Mouse (Mus musculus): ENCODE results near the gene Adcy9.
A peak's percentile ranks its signal among the peaks of the same experiment; 100 is the strongest.

The Adcy9 gene

GRCm38 (mm10) chr16:4333371-4333770 is 86.9 kb downstream of the Adcy9 start:
- ATAC-seq (ENCODE audit: insufficient number of reproducible peaks, low FRiP score, low TSS enrichment): no peak

DNA sequence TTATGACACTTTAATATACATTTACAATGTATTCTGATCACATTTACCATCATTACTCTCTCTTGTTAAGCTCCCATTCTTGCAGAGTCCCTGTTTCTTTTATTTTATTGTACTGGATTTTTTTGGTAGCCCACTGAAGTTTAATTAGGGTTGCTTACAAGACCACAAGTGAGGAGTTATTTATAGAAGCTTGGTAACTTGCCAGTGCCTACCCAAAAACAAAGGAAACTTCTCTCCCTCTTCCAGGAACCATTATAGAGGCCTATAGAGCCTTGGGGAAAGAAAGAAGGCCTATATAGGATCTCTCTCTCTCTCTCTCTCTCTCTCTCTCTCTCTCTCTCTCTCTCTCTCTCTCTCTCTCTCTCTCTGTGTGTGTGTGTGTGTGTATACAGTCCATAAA is 93.2 kb downstream of the Adcy9 start:
- ATAC-seq (ENCODE audit: insufficient number of reproducible peaks, low FRiP score, low TSS enrichment): no peak

- no peak for ATAC-seq (ENCODE audit: insufficient number of reproducible peaks, low FRiP score, low TSS enrichment)
Measured at GRCm38 (mm10) chr16:4325801-4326200, 94.5 kb downstream of the Adcy9 start.

DNA sequence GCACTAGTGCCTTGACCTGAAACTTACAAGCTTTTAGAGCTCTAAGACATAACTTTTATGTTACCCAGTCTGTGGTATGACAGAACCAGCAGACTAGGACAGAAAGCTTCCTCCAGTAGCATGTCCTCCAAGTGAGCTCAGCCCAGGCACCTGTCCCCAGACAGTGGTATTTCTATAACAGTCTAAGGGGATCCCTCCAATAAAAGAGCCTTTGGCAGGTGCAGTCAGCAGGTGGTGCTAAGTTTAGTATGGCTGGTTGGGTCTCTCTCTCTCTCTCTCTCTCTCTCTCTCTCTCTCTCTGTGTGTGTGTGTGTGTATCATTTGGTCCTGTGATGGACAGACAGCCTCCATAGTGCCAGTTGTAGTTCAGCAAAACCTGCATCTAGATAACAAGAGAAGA is 95.3 kb downstream of the Adcy9 start:
- ATAC-seq (ENCODE audit: insufficient number of reproducible peaks, low FRiP score, low TSS enrichment): no peak

DNA sequence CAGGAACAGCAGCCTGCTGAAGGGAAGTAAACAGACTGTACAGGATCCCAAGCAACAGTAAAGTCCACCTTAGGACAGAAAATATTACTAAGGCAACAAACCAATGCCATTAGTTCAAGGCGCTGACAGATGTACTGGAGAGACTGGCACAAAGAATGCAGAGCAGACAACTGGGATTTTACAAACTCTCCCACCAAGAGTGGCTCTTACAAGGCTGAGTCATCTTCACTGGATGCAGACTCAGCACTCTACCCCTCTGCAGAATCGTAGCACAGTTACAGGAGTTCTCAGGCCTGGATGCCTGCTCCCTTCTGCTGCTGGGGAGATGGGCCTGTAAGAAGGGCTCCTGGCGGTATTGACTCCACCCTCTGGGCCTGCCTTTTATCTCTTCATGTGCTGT is 99.4 kb downstream of the Adcy9 start:
- no peak for ATAC-seq (ENCODE audit: insufficient number of reproducible peaks, low FRiP score, low TSS enrichment)

DNA sequence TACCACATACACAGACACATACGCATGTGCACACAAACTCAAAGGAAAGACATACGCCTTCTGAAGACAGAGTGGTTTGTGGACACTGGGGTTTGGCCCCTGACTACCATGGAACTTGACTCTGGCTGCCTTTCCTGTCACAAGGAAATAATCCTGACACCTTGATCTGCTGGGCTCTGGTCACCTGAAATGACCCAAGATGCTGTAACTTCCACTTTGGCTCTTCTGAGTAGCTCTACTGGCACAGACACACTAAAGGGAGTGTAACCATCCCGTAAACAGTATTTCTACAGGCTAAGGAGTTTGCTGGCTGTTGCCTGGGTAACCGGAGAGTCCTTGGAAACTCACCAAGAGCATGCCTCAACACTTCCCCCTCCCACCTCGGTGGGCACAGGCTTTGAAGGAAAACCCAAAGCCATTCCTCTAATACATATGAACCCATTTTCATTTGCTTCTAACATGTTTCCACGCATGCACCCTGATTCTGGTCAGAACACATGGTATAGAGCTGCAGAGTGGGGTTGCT is 102.2 kb downstream of the Adcy9 start:
- no peak for ATAC-seq (ENCODE audit: insufficient number of reproducible peaks, low FRiP score, low TSS enrichment)

DNA sequence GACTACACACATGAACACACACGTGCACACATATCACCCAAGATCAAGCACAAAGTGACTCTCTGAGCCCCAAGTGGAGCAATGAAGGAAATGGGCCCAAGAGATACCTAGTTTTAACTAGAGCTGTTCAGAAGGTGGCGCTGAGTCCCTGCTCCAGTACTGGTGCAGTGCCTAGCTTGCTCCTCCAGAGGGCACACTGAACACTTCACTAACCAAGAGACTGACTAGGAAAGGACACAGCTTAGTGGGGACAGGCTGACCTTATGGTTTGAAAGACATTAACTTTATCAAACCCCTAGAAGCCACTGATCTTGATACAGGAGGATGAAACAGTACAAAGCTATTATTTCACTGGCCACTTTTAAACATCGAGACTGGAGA is 104.2 kb downstream of the Adcy9 start:
- ATAC-seq (ENCODE audit: insufficient number of reproducible peaks, low FRiP score, low TSS enrichment): peak; percentile 80

GRCm38 (mm10) chr16:4315352-4316093 is 104.8 kb downstream of the Adcy9 start:
- ATAC-seq (ENCODE audit: insufficient number of reproducible peaks, low FRiP score, low TSS enrichment): no peak

GRCm38 (mm10) chr16:4314891-4315290 is 105.4 kb downstream of the Adcy9 start:
- no peak for ATAC-seq (ENCODE audit: insufficient number of reproducible peaks, low FRiP score, low TSS enrichment)

- no peak for ATAC-seq (ENCODE audit: insufficient number of reproducible peaks, low FRiP score, low TSS enrichment)
Measured at GRCm38 (mm10) chr16:4312018-4312417, 108.3 kb downstream of the Adcy9 start.

- ATAC-seq (ENCODE audit: insufficient number of reproducible peaks, low FRiP score, low TSS enrichment): no peak
Measured at GRCm38 (mm10) chr16:4311608-4312007, 108.7 kb downstream of the Adcy9 start.

DNA sequence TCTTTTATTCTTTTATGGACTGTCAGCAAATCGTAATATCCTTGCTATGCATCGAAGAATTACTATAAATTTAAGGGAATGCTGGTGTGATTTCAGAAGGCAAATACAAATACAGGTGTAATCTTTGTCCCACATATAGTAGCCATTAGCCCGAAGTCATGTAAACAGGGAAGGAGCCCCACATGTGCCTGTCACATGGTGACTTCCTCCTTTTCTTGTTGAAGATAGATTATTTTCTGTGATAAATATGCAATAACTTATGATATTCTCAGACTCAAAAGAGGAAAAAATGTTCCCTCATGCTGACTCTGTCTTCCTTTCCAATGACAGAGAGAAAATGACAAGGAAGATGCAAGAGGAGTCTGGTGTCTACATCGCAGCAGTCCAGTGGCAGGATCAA is 112.5 kb downstream of the Adcy9 start:
- no peak for ATAC-seq (ENCODE audit: insufficient number of reproducible peaks, low FRiP score, low TSS enrichment)

GRCm38 (mm10) chr16:4304176-4304922 is 115.9 kb downstream of the Adcy9 start:
- ATAC-seq (ENCODE audit: insufficient number of reproducible peaks, low FRiP score, low TSS enrichment): no peak

GRCm38 (mm10) chr16:4303554-4303953 is 116.7 kb downstream of the Adcy9 start:
- ATAC-seq (ENCODE audit: insufficient number of reproducible peaks, low FRiP score, low TSS enrichment): no peak

GRCm38 (mm10) chr16:4300280-4300679 is 120.0 kb downstream of the Adcy9 start:
- no peak for ATAC-seq (ENCODE audit: insufficient number of reproducible peaks, low FRiP score, low TSS enrichment)

GRCm38 (mm10) chr16:4293259-4293658 is 127.0 kb downstream of the Adcy9 start:
- no peak for ATAC-seq (ENCODE audit: insufficient number of reproducible peaks, low FRiP score, low TSS enrichment)

DNA sequence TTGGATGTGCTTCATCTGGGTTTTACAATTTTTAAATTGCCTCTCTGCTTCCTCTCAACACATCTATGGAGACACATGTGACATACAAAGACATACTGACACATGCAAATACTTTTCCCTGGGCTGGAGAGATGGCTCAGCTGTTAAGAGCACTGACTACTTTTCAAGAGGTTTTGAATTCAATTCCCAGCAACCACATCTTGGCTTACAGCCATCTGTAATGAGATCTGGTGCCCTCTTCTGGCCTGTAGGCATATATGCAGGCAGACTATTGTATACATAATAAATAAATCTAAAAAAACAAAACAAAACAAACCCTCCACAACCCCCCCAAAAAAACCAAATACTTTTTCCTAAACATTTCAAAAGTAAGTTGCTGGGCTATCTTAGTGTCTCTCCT is 130.8 kb downstream of the Adcy9 start:
- ATAC-seq (ENCODE audit: insufficient number of reproducible peaks, low FRiP score, low TSS enrichment): no peak

GRCm38 (mm10) chr16:4286593-4286992 is 133.7 kb downstream of the Adcy9 start:
- ATAC-seq (ENCODE audit: insufficient number of reproducible peaks, low FRiP score, low TSS enrichment): no peak

DNA sequence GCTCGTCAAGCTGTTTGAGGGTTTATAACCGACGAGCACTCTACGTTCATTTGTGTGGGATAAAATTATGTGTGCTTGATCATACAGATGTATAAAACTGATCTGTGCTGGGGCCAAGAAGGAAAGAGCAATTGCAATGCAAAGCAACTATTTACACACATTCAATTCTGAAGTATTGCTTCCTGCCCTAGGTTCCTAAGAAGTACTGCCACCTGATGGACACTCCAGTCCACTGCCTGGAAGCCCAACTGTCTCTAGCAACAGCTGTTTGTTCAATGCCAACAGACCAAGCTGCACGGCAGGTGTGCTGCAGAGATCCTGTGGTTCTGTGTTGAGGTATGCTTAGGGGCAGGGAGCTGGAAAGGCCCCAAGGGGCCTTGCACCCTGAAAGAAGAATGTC is 135.0 kb downstream of the Adcy9 start:
- ATAC-seq (ENCODE audit: insufficient number of reproducible peaks, low FRiP score, low TSS enrichment): no peak

DNA sequence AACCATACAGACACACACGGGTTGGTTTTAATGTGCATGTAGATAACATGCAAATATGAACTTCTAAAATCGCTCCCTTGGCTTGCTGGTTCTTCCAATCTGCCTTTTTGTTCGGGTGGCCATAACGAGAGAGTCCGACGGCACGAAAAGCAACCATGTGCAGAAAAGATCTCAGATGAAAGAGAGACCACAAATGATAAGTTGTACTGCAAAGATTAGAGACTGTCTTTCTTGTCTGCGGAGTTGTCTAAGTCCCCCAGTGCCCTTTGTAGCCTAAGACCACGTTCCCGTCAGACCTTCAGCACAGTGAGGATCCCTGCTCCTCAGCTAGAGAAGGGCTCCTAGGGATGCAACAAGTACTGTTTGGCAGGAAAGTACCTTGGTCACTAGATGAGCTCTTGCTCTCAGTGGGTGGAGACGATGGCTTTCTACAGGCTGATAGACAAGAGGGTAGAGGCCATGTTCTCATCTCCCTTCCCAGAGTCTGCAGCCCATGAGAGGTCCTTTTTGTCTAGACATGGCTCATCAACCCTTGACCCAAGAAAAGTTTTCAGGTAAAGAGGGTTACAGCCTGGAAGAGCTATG is 136.9 kb downstream of the Adcy9 start:
- no peak for ATAC-seq (ENCODE audit: insufficient number of reproducible peaks, low FRiP score, low TSS enrichment)

DNA sequence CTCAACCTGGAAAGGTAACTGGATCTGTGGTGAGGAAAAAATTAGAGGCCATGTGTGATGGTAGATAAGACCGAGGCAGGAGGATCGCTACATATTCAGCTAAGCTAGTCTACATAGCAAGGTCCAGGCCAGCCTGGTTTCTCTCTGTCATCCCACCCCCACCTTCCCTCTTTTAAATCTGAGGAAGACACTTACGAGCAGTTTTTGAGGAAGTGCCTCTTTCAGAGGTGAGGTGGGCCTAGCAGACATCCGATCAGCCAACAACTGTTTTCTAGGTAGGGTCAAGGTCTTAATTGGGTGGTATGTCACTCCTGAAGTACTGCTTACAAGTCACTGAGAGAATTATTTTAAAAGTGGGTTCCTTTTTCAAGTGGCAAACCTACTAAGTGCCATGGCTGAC is 138.8 kb downstream of the Adcy9 start:
- ATAC-seq (ENCODE audit: insufficient number of reproducible peaks, low FRiP score, low TSS enrichment): no peak
